Mouse (Mus musculus): ENCODE results near the gene Tekt5. TPM values are rescaled to one million over a fixed set of nuclear protein-coding genes. Genes with fewer than 3 reads are reported as not detected.

Tekt5 gene
- polyA plus RNA-seq, 1 experiment from 2014 or later, result 2.9 TPM

- no peak overlapping the region for H3K9ac ChIP-seq (ENCODE audit: low read length)
- no peak overlapping the region for H3K4me3 ChIP-seq (ENCODE audit: low read length)
- H3K27ac ChIP-seq (ENCODE audit: low read length), result no peak overlapping the region
- H3K4me1 ChIP-seq (replicated peaks; ENCODE audit: control insufficient read depth, insufficient read depth, low read length), result no peaks in the 10 kb centered on the region
- no peak overlapping the region for H3K4me2 ChIP-seq (ENCODE audit: low read depth, low read length)
- peaks cover 69% of the 10 kb centered on the region for H3K36me3 ChIP-seq (ENCODE audit: control insufficient read depth, insufficient read depth, low read length)
- H3K27me3 ChIP-seq (ENCODE audit: control insufficient read depth, insufficient read depth, low read depth, low read length), result no peaks in the 10 kb centered on the region
- no peaks in the 10 kb centered on the region for H3K9me3 ChIP-seq (ENCODE audit: control insufficient read depth, low read length)
- ATAC-seq (ENCODE audit: low read depth), result no peak
- WGBS, result 92% methylated on average over 9 of the region's 9 CpGs
Measured at GRCm38 (mm10) chr16:10420447-10421054, 25.3 kb upstream of the Tekt5 start.

- Histone ChIP-seq H3K9ac (ENCODE audit: low read length) (no peak overlapping the region), H3K4me3 (ENCODE audit: low read length) (no peak overlapping the region), H3K27me3 (ENCODE audit: control insufficient read depth, insufficient read depth, low read depth, low read length) (no peaks in the 10 kb centered on the region), H3K27ac (ENCODE audit: low read length) (no peak overlapping the region), H3K4me1 (replicated peaks; ENCODE audit: control insufficient read depth, insufficient read depth, low read length) (peaks cover under 1% of the 10 kb centered on the region; the same call in 1 of the 2 replicates), H3K4me2 (ENCODE audit: low read depth, low read length) (no peak overlapping the region), H3K36me3 (ENCODE audit: control insufficient read depth, insufficient read depth, low read length) (peaks cover 58% of the 10 kb centered on the region), H3K9me3 (ENCODE audit: control insufficient read depth, low read length) (no peaks in the 10 kb centered on the region)
- 94% methylated on average over 9 of the region's 9 CpGs for WGBS
- no peak for ATAC-seq (ENCODE audit: low read depth)
Measured at GRCm38 (mm10) chr16:10417723-10418259, 22.5 kb upstream of the Tekt5 start.

DNA sequence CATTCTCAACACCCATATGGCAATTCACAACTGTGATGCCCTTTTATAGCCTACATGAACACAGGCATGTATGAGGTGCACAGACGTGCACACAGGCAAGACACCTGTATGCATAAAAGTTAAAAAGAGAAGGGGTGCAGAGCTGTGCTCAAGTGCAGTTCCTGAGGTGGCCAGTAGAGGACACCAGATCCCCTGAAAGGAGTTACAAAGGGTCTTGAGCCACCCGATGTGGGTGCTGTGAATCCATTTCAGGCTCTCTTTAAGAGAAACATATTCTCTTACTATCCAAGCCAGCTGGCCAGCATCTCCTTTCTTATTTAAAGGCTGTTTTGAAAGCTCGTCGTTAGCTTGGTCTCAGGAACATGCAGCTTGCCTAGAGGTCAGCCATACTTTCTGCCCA lies 21.6 kb upstream of the Tekt5 start:
- no peaks in the 10 kb centered on the region for H3K27me3 ChIP-seq (ENCODE audit: control insufficient read depth, insufficient read depth, low read depth, low read length)
- no peak for ATAC-seq (ENCODE audit: low read depth)
- no peak overlapping the region for H3K4me2 ChIP-seq (ENCODE audit: low read depth, low read length)
- peaks cover 51% of the 10 kb centered on the region for H3K36me3 ChIP-seq (ENCODE audit: control insufficient read depth, insufficient read depth, low read length)
- 90% methylated on average over 4 of the region's 4 CpGs for WGBS
- H3K27ac ChIP-seq (ENCODE audit: low read length), result no peak overlapping the region
- H3K4me3 ChIP-seq (ENCODE audit: low read length), result no peak overlapping the region
- no peaks in the 10 kb centered on the region for H3K9me3 ChIP-seq (ENCODE audit: control insufficient read depth, low read length)
- H3K9ac ChIP-seq (ENCODE audit: low read length), result no peak overlapping the region
- H3K4me1 ChIP-seq (replicated peaks; ENCODE audit: control insufficient read depth, insufficient read depth, low read length), result peaks cover 4% of the 10 kb centered on the region

DNA sequence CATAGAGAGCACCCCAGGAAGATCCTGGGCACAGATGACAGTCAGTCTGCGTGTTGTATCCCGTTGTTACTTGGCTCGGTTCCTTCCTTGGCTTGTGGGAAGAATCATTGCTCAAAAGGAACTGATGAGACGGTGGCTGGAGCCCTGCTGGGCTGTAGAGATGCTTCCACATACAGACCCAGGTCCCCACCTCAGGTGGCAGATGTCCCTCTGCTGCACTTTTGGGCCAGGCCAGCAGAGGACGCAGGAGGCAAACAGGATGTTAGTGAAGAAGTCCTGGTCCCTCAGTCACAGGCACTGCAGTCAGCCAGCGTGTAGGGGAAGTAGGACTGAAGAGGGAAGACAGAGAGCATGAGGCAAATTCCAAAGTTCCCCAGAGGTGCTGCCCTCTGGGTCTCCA lies 20.7 kb upstream of the Tekt5 start:
- no peak overlapping the region for H3K4me2 ChIP-seq (ENCODE audit: low read depth, low read length)
- H3K9ac ChIP-seq (ENCODE audit: low read length), result no peak overlapping the region
- H3K27ac ChIP-seq (ENCODE audit: low read length), result no peak overlapping the region
- peaks cover 42% of the 10 kb centered on the region for H3K36me3 ChIP-seq (ENCODE audit: control insufficient read depth, insufficient read depth, low read length)
- H3K9me3 ChIP-seq (ENCODE audit: control insufficient read depth, low read length), result no peaks in the 10 kb centered on the region
- H3K27me3 ChIP-seq (ENCODE audit: control insufficient read depth, insufficient read depth, low read depth, low read length), result no peaks in the 10 kb centered on the region
- peaks cover 4% of the 10 kb centered on the region for H3K4me1 ChIP-seq (replicated peaks; ENCODE audit: control insufficient read depth, insufficient read depth, low read length)
- WGBS, result 72% methylated on average over 6 of the region's 6 CpGs
- ATAC-seq (ENCODE audit: low read depth), result no peak
- no peak overlapping the region for H3K4me3 ChIP-seq (ENCODE audit: low read length)

DNA sequence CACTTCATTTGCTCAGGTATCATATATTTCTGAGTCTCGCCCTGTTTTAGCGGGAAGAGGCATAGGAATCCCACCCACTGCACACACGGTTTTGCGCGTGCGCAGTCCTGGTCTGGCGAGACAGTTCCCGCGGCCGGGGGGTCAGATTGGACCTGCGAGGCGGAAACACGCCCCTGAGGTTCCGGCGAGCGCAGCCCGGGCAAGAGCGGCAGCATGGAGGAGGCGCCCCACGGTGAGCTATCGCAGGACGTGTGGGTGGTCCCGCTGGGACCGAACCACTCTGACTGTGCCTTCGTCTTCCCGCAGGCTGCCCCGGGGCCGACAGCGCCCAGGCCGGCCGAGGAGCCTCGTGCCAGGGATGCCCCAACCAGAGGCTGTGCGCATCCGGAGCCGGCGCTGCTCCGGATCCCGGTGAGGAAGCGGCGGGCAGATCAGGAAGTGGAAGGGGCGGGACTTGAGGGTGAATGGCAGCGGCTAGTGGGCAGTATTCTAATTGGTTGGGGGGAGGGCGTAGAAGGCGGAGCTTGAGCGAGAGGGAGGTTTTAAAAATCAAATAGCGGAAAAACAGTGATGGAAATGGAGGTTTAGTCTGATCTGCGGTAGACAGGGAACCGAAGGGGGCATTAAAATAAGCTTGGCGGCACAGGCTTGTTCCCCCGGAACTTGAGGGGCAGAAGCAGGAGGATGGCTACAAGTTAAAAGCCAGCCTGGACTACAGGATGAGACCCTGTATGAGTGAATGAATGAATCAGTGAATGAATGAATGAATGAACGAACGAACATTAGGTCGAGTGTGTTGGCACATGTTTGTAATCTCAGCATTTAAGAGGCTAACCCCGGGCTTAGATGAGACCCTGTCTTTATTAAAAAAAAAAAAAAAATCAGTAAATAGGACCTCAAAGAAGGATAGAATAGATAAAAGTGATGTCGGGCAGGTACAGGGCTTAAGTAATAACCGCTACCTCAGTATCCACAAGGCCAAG lies 16.8 kb upstream of the Tekt5 start, which contains the start of gene Nubp1:
Gene Nubp1, plus strand, starts transcription at position 185 of the 983 bp plus-strand sequence.
- Histone ChIP-seq H3K9me3 (ENCODE audit: control insufficient read depth, low read length) (no peaks in the 10 kb centered on the region), H3K27me3 (ENCODE audit: control insufficient read depth, insufficient read depth, low read depth, low read length) (no peaks in the 10 kb centered on the region), H3K4me1 (replicated peaks; ENCODE audit: control insufficient read depth, insufficient read depth, low read length) (peaks cover 4% of the 10 kb centered on the region), H3K27ac (ENCODE audit: low read length) (peak within 1 kb of the TSS; percentile 97), H3K9ac (ENCODE audit: low read length) (peak within 1 kb of the TSS; percentile 81), H3K4me3 (ENCODE audit: low read length) (peak within 1 kb of the TSS; percentile 83), H3K36me3 (ENCODE audit: control insufficient read depth, insufficient read depth, low read length) (peaks cover 26% of the 10 kb centered on the region), H3K4me2 (ENCODE audit: low read depth, low read length) (peak within 1 kb of the TSS; percentile 72)
- WGBS, result 3% methylated on average over 56 of the region's 56 CpGs
- ATAC-seq (ENCODE audit: low read depth), result peak; percentile 98

- ATAC-seq (ENCODE audit: low read depth), result no peak
- Histone ChIP-seq H3K27me3 (ENCODE audit: control insufficient read depth, insufficient read depth, low read depth, low read length) (no peaks in the 10 kb centered on the region; the same call in 1 of the 2 replicates), H3K4me3 (ENCODE audit: low read length) (no peak overlapping the region), H3K9me3 (ENCODE audit: control insufficient read depth, low read length) (no peaks in the 10 kb centered on the region), H3K4me1 (replicated peaks; ENCODE audit: control insufficient read depth, insufficient read depth, low read length) (peaks cover 4% of the 10 kb centered on the region; the same call in 1 of the 2 replicates), H3K9ac (ENCODE audit: low read length) (no peak overlapping the region), H3K36me3 (ENCODE audit: control insufficient read depth, insufficient read depth, low read length) (no peaks in the 10 kb centered on the region), H3K27ac (ENCODE audit: low read length) (no peak overlapping the region), H3K4me2 (ENCODE audit: low read depth, low read length) (no peak overlapping the region)
- WGBS, result 28% methylated on average over 7 of the region's 7 CpGs
Measured at GRCm38 (mm10) chr16:10399160-10399559, 3.9 kb upstream of the Tekt5 start.

DNA sequence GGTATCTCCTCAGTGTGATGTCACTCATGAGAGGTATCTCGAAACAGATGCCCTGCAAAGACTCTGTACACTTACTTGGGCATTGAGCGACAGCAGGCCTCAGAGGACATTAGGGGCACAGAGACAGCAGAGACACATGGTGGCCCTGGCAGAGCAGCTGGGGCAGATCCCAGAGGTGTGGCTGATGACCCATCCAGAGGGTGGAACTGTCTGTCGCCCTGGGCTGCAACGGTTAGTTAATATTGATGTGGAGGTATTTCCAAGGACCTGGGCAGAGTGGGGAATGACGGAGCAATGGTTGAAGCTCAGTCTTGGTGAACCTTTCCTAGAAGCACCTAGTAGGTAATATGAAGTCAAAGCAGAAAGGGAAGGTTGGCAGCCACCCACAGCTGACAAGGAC lies 3.5 kb upstream of the Tekt5 start:
- peaks cover 4% of the 10 kb centered on the region; the same call in 1 of the 2 replicates for H3K4me1 ChIP-seq (replicated peaks; ENCODE audit: control insufficient read depth, insufficient read depth, low read length)
- no peak for ATAC-seq (ENCODE audit: low read depth)
- WGBS, result 66% methylated on average over 5 of the region's 5 CpGs
- no peak overlapping the region for H3K4me2 ChIP-seq (ENCODE audit: low read depth, low read length)
- H3K4me3 ChIP-seq (ENCODE audit: low read length), result no peak overlapping the region
- H3K9ac ChIP-seq (ENCODE audit: low read length), result no peak overlapping the region
- H3K36me3 ChIP-seq (ENCODE audit: control insufficient read depth, insufficient read depth, low read length), result no peaks in the 10 kb centered on the region
- H3K27ac ChIP-seq (ENCODE audit: low read length), result no peak overlapping the region
- H3K27me3 ChIP-seq (ENCODE audit: control insufficient read depth, insufficient read depth, low read depth, low read length), result no peaks in the 10 kb centered on the region; the same call in 1 of the 2 replicates
- H3K9me3 ChIP-seq (ENCODE audit: control insufficient read depth, low read length), result no peaks in the 10 kb centered on the region

DNA sequence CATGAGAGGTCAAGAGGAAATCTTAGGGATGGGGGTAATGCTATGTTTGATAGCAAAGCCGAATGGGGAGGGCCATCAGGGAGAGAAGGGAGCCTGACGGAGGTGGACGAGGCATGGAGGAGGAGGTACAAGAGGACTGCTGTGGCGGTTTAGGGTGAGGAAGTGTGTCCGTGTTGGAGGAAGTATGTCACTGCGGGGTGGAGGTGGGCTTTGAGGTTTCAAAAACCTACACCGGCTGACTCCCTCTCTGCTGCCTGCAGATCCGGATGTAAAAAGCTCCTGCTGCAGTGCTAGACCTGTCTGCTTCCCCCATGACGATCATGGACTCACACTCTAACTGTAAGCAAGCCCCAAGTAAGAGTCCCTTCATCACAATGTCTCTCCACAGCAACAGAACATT lies 2.7 kb downstream of the Tekt5 start:
- H3K36me3 ChIP-seq (ENCODE audit: control insufficient read depth, insufficient read depth, low read length), result no peaks in the 10 kb centered on the region
- H3K4me2 ChIP-seq (ENCODE audit: low read depth, low read length), result no peak overlapping the region
- no peak overlapping the region for H3K27ac ChIP-seq (ENCODE audit: low read length)
- no peak overlapping the region for H3K4me3 ChIP-seq (ENCODE audit: low read length)
- H3K27me3 ChIP-seq (ENCODE audit: control insufficient read depth, insufficient read depth, low read depth, low read length), result no peaks in the 10 kb centered on the region; the same call in 1 of the 2 replicates
- H3K9me3 ChIP-seq (ENCODE audit: control insufficient read depth, low read length), result no peaks in the 10 kb centered on the region
- WGBS, result 71% methylated on average over 9 of the region's 9 CpGs
- no peak for ATAC-seq (ENCODE audit: low read depth)
- H3K4me1 ChIP-seq (replicated peaks; ENCODE audit: control insufficient read depth, insufficient read depth, low read length), result peaks cover 4% of the 10 kb centered on the region; the same call in 1 of the 2 replicates
- H3K9ac ChIP-seq (ENCODE audit: low read length), result no peak overlapping the region

All from lung, embryonic 16.5 days (tissue).